Mouse (Mus musculus) ZHBTc4 (cell line): ENCODE results near the gene Tex13c1.

Experiments used
- DNase-seq: peaks from one replicate; pipeline ENCODE4 v3.0.0-alpha.2; 2011; ENCODE audit warnings: low read depth, low spot score

The Tex13c1 gene

DNA sequence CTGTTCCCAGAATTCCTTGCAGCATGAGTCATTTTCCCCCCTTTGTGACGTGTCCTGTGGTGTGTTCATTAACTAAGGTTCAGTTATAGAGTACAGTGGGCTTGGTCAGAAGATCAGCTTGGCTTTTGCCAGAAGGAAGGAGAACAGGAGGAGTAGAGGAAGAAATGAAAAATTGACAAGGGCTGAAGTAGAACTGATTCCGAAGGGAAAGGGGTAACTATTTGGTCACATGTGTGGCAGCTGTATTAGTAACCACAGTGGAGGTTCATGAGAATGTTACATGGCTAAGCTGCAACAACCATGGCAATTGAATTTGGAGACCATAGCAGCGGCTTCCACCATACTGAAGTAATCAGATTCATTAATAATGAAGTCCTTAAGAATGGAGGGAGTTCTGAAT lies at the start of gene Tex13c1:
Gene Tex13c1, plus strand, starts transcription at position 301 of the 400 bp plus-strand sequence.
- no peak for DNase-seq
